Mouse (Mus musculus) ovary, postnatal 10 days (tissue): ENCODE measurements around the gene Gm17693.
"Not testable (repeated sequence)": the region's sequence is repeated elsewhere in the genome, so short reads cannot be mapped to it uniquely, and the experiment has no call there.

Experiments used
- DNase-seq: peaks from one replicate; pipeline ENCODE4 v3.0.0; 2022; ENCODE audit warnings: low spot score

Gm17693 gene

GRCm38 (mm10) chrX:125705144-125705543 lies at the start of gene Gm17693:
TSS of gene Gm17693 (plus strand) at chrX:125705444.
- not testable (repeated sequence) for DNase-seq
